Mouse (Mus musculus) hematopoietic stem cell, adult 5-6 weeks (primary cell): ENCODE results near the gene Susd4. TPM values are rescaled to one million over a fixed set of nuclear protein-coding genes. Genes with fewer than 3 reads are reported as not detected.

Source experiments
- ATAC-seq, 2 experiments: fragments of 125-278 bp in 1 of 2; replicated peaks in 1 of 2; 2 replicates each; pipeline ENCODE4 v1.8.0; 2016 to 2017; ENCODE audit warnings: inconsistent platforms in 2 of 2, mild to moderate bottlenecking in 2 of 2, moderate number of reproducible peaks in 2 of 2, low read depth in 1 of 2, moderate TSS enrichment in 1 of 2; ENCODE audit not compliant: low FRiP score in 2 of 2, poor library complexity in 2 of 2, severe bottlenecking in 2 of 2, insufficient read depth in 1 of 2, low TSS enrichment in 1 of 2
- total RNA-seq: library from RNA; stranded (forward); fragments of 172-1452, 232-1000 nt; gene quantifications from 2 replicates; pipeline ENCODE4 v1.2.3, GENCODE M21; 2017

Gene Susd4
- 1.3 and 2.2 TPM in 2 replicates for total RNA-seq

- peak; percentile 61 to 84 for ATAC-seq
Measured at GRCm38 (mm10) chr1:182763716-182764461, at the start of gene Susd4. Gene Susd4 (plus strand): TSS chr1:182763860.

GRCm38 (mm10) chr1:182714236-182714935, 49.3 kb upstream of the Susd4 start:
- no peak for ATAC-seq

- ATAC-seq, result no peak
Measured at GRCm38 (mm10) chr1:182727541-182727940, 36.1 kb upstream of the Susd4 start.

- ATAC-seq, result no peak
Measured at GRCm38 (mm10) chr1:182729002-182729401, 34.7 kb upstream of the Susd4 start.

- ATAC-seq, result no peak
Measured at GRCm38 (mm10) chr1:182732695-182733094, 31.0 kb upstream of the Susd4 start.

GRCm38 (mm10) chr1:182735891-182736290, 27.8 kb upstream of the Susd4 start:
- ATAC-seq, result no peak

GRCm38 (mm10) chr1:182747081-182747480, 16.6 kb upstream of the Susd4 start:
- ATAC-seq, result no peak

GRCm38 (mm10) chr1:182747834-182748233, 15.8 kb upstream of the Susd4 start:
- no peak for ATAC-seq

GRCm38 (mm10) chr1:182749080-182749479, 14.6 kb upstream of the Susd4 start, which contains the start of gene Ccdc185:
Gene Ccdc185 (minus strand): TSS chr1:182749180.
- no peak for ATAC-seq

- no peak for ATAC-seq
Measured at GRCm38 (mm10) chr1:182751301-182751700, 12.4 kb upstream of the Susd4 start.

GRCm38 (mm10) chr1:182753694-182754093, 10.0 kb upstream of the Susd4 start:
- no peak for ATAC-seq

GRCm38 (mm10) chr1:182754865-182755264, 8.8 kb upstream of the Susd4 start:
- ATAC-seq, result no peak

- no peak for ATAC-seq
Measured at GRCm38 (mm10) chr1:182758783-182759182, 4.9 kb upstream of the Susd4 start.

- peak; percentile 5 to 18; a peak in 1 of 4 replicates for ATAC-seq
Measured at GRCm38 (mm10) chr1:182763191-182763715, 407 bp upstream of the Susd4 start.

GRCm38 (mm10) chr1:182764541-182765281, 1.1 kb downstream of the Susd4 start:
- no peak for ATAC-seq

GRCm38 (mm10) chr1:182775576-182775975, 11.9 kb downstream of the Susd4 start:
- no peak for ATAC-seq

- no peak for ATAC-seq
Measured at GRCm38 (mm10) chr1:182776749-182777410, 13.2 kb downstream of the Susd4 start.
